Mouse (Mus musculus): ENCODE measurements at regions not wholly inside any gene's neighbourhood (a gene's known extent, or its start where the extent isn't known, plus 50 kb on each side); places are given as distances from the start of the nearest gene placed in this dataset.

GRCm38 (mm10) chr15:97459606-97460359 is 212.7 kb upstream of the Amigo2 start:
- no peak for DNase-seq (ENCODE audit: low spot score)

- DNase-seq (ENCODE audit: low spot score), result no peak
Measured at GRCm38 (mm10) chr15:97458748-97459221, 211.7 kb upstream of the Amigo2 start.

- DNase-seq (ENCODE audit: low spot score), result no peak
Measured at GRCm38 (mm10) chr15:97458139-97458747, 211.2 kb upstream of the Amigo2 start.

- DNase-seq (ENCODE audit: low spot score), result no peak
Measured at GRCm38 (mm10) chr15:97457468-97457867, 210.4 kb upstream of the Amigo2 start.

- no peak for DNase-seq (ENCODE audit: low spot score)
Measured at GRCm38 (mm10) chr15:97456991-97457390, 209.9 kb upstream of the Amigo2 start.

GRCm38 (mm10) chr15:97455672-97456071 is 208.6 kb upstream of the Amigo2 start:
- DNase-seq (ENCODE audit: low spot score), result no peak

- no peak for DNase-seq (ENCODE audit: low spot score)
Measured at GRCm38 (mm10) chr15:97449724-97450123, 202.6 kb upstream of the Amigo2 start.

- no peak for DNase-seq (ENCODE audit: low spot score)
Measured at GRCm38 (mm10) chr15:97449001-97449400, 201.9 kb upstream of the Amigo2 start.

GRCm38 (mm10) chr15:97448243-97448880 is 201.3 kb upstream of the Amigo2 start:
- DNase-seq (ENCODE audit: low spot score), result no peak

GRCm38 (mm10) chr15:97446181-97446580 is 199.1 kb upstream of the Amigo2 start:
- no peak for DNase-seq (ENCODE audit: low spot score)

- DNase-seq (ENCODE audit: low spot score), result no peak
Measured at GRCm38 (mm10) chr15:97438235-97438760, 191.2 kb upstream of the Amigo2 start.

Measured in ovary, postnatal 14 days (tissue).